Mouse (Mus musculus): ENCODE measurements at regions not wholly inside any gene's neighbourhood (a gene's known extent, or its start where the extent isn't known, plus 50 kb on each side); places are given as distances from the start of the nearest gene placed in this dataset.

DNA sequence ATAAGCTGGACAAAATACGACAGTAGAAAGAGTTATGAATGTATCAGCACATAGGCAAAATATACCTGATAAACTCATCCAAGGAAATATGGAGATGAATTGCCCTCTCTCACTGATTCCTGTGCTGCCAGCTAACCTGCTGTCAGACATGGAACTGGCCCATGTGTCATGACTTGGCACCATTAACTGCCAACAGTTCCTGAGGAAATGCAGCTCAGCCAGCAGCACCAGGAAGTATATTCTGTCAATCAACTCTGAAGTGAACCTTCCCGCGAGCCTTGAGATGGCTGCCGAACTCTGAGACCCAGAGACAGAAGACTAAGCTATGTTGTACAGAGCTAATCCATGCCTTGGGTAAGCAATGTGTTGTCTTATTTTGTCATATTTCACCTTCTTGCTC, 292.4 kb downstream of the Klf6 start:
- WGBS = 95% methylated on average over 4 of the region's 4 CpGs

DNA sequence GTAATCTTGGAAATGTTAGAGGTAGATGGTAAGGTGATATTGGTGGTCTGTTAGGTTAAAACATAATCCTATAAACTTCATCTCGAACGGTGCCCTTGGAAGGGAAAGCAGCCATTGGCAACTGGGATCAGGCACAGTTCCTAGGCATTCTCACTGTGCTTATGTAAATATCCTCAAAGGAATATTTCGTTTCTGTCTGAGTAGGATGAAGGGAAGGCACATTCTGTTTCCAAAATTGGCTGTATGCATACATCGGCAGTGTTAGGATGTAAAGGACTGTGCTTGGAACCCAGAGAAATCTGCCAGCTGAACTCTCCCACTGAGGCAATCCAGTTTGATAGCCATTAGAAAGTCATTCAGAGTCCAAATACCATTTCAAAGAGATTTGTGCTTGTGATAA, 294.9 kb downstream of the Klf6 start:
- H3K4me1 ChIP-seq (ENCODE audit: control insufficient read depth, insufficient read depth, low read length) = no peaks in the 10 kb centered on the region
- H3K4me3 ChIP-seq (ENCODE audit: insufficient read depth, low read depth, low read length) = no peak overlapping the region
- H3K27ac ChIP-seq (ENCODE audit: insufficient read depth, low read depth, low read length) = no peak overlapping the region
- no peak for TF ChIP-seq CTCF (IDR thresholded peaks at IDR 0.05; ENCODE audit: insufficient read depth, low read depth, low read length)
- TF ChIP-seq POLR2A (IDR thresholded peaks at IDR 0.05; ENCODE audit: insufficient read depth, low read depth, low read length) = no peak
- 79% methylated on average over 4 of the region's 4 CpGs for WGBS

More for the DNA sequence above, 292.4 kb downstream of the Klf6 start:
- Histone ChIP-seq H3K4me3 (ENCODE audit: insufficient read depth, low read depth, low read length) (no peak overlapping the region), H3K4me1 (ENCODE audit: control insufficient read depth, insufficient read depth, low read length) (no peaks in the 10 kb centered on the region), H3K27ac (ENCODE audit: insufficient read depth, low read depth, low read length) (no peak overlapping the region)
- TF ChIP-seq CTCF (IDR thresholded peaks at IDR 0.05; ENCODE audit: insufficient read depth, low read depth, low read length) (no peak), POLR2A (IDR thresholded peaks at IDR 0.05; ENCODE audit: insufficient read depth, low read depth, low read length) (no peak)

DNA sequence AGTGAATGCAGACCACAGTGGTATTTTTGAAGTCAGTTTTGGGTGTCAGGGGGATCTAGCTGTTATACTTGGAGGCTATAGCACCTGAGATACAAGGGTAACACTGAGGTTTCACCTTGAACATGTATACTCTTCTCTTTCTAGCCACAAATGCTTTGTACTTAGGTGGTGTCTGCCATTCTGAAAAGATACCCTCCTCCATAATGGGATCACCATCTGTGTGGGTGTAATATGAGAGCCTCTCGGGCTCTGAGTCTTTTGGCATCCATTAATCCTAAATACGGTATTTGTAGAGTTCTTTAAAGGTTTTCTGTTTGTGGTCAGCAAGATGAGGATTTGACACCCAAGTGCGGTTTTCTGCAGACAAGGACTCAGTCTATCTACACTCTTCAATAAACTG, 295.7 kb downstream of the Klf6 start:
- H3K27ac ChIP-seq (ENCODE audit: insufficient read depth, low read depth, low read length) = no peak overlapping the region
- TF ChIP-seq CTCF (IDR thresholded peaks at IDR 0.05; ENCODE audit: insufficient read depth, low read depth, low read length) = no peak
- no peak for TF ChIP-seq POLR2A (IDR thresholded peaks at IDR 0.05; ENCODE audit: insufficient read depth, low read depth, low read length)
- H3K4me1 ChIP-seq (ENCODE audit: control insufficient read depth, insufficient read depth, low read length) = no peaks in the 10 kb centered on the region
- H3K4me3 ChIP-seq (ENCODE audit: insufficient read depth, low read depth, low read length) = no peak overlapping the region
- WGBS = 76% methylated on average over 3 of the region's 3 CpGs

DNA sequence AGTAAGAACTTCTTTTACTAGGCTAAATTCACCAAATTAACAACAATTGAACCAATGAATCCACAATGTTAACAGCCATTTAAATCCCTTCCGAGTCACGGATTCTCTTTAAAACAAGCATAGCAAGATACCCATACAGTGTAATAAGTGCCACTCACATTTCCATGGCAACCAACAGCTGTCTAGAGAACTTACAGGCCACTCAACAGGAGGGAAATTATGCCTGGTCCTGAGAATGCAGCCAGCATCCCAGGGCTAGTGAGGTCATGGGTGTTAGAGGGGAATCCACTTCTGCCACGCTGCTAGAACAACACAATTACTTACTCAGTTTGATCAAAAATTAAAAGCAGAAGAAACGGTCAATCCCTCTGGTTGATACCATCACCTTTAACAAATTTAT, 296.7 kb downstream of the Klf6 start:
- no peaks in the 10 kb centered on the region for H3K4me1 ChIP-seq (ENCODE audit: control insufficient read depth, insufficient read depth, low read length)
- H3K4me3 ChIP-seq (ENCODE audit: insufficient read depth, low read depth, low read length) = no peak overlapping the region
- no peak overlapping the region for H3K27ac ChIP-seq (ENCODE audit: insufficient read depth, low read depth, low read length)
- TF ChIP-seq POLR2A (IDR thresholded peaks at IDR 0.05; ENCODE audit: insufficient read depth, low read depth, low read length) (no peak), CTCF (IDR thresholded peaks at IDR 0.05; ENCODE audit: insufficient read depth, low read depth, low read length) (no peak)
- WGBS = 67% methylated on average over 4 of the region's 4 CpGs

DNA sequence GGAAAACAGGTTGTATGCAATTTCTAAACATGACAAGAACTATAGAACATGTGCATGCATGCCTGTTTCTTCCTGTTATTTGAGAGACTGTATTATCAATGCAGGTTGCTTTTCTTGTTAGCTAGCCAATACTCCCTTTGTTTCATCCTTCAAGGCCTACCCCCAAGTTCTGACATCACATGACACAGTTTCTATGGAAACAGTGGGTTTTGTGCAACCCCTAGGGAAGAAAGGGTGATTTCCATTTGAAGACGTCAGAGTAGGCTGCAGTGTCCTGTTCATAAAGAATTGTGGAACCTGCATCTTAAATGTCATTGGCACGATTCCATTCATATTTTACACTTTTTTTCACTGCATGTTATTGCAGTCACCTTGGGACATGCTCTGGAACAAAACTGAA, 298.1 kb downstream of the Klf6 start:
- Histone ChIP-seq H3K27ac (ENCODE audit: insufficient read depth, low read depth, low read length) (no peak overlapping the region), H3K4me3 (ENCODE audit: insufficient read depth, low read depth, low read length) (no peak overlapping the region), H3K4me1 (ENCODE audit: control insufficient read depth, insufficient read depth, low read length) (no peaks in the 10 kb centered on the region)
- no peak for TF ChIP-seq CTCF (IDR thresholded peaks at IDR 0.05; ENCODE audit: insufficient read depth, low read depth, low read length)
- TF ChIP-seq POLR2A (IDR thresholded peaks at IDR 0.05; ENCODE audit: insufficient read depth, low read depth, low read length) = no peak
- 53% methylated on average over 2 of the region's 2 CpGs for WGBS

DNA sequence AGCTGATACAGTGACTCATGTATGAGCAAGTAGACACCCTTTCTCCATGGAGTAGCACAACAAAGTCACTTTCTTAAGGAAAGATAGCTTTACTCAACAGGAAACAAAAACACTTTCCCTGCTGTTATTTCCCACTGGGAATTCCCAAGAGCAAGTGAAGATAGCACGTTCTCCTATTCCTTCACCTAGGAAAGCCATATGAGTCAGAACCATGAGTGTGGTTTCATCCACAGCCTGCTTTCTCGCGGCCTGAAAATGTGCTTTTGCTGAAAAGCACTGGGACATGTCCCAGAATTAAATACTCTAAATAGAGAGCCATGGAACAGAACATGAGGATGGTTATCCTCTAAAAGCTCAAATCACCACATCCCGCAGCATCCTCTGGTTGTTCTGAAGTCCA, 304.6 kb downstream of the Klf6 start:
- H3K4me1 ChIP-seq (ENCODE audit: control insufficient read depth, insufficient read depth, low read length) = no peaks in the 10 kb centered on the region
- TF ChIP-seq CTCF (IDR thresholded peaks at IDR 0.05; ENCODE audit: insufficient read depth, low read depth, low read length) (no peak), POLR2A (IDR thresholded peaks at IDR 0.05; ENCODE audit: insufficient read depth, low read depth, low read length) (no peak)
- 83% methylated on average over 4 of the region's 4 CpGs for WGBS
- H3K27ac ChIP-seq (ENCODE audit: insufficient read depth, low read depth, low read length) = no peak overlapping the region
- H3K4me3 ChIP-seq (ENCODE audit: insufficient read depth, low read depth, low read length) = no peak overlapping the region

DNA sequence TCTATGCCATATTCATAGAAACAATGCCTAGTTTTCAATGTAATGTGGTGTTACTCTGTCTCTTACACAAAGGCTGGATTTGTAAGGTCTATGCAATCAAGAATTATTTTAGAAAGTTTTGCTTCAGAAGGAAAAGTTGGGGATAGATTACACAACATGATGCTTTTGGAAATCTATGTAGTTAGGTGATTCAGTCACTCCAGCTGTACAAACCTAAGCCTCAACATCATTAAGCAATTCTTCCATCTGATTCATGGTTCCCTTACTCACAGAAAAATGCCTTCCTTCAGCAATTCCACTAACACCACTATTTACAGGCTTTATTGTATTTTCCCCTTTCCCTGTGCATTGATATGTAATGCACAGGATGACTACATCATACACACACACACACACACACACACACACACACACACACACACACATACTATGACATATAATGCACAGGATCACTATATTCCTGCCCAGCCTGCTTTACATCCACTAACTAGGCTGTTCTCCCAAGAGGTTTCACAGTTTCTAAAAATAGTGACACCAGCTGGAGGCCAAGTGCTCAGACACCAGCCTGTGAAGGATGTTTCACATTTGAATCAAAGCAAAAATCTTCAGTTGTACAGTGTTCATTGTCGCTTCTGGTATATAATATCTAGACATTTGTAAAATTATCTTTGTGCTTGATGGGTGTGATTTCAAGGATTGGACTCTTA, 305.9 kb downstream of the Klf6 start:
- no peak overlapping the region for H3K27ac ChIP-seq (ENCODE audit: insufficient read depth, low read depth, low read length)
- WGBS = 75% methylated on average over 1 of the region's 1 CpGs
- H3K4me3 ChIP-seq (ENCODE audit: insufficient read depth, low read depth, low read length) = no peak overlapping the region
- H3K4me1 ChIP-seq (ENCODE audit: control insufficient read depth, insufficient read depth, low read length) = no peaks in the 10 kb centered on the region
- TF ChIP-seq POLR2A (IDR thresholded peaks at IDR 0.05; ENCODE audit: insufficient read depth, low read depth, low read length) (no peak), CTCF (IDR thresholded peaks at IDR 0.05; ENCODE audit: insufficient read depth, low read depth, low read length) (no peak)

DNA sequence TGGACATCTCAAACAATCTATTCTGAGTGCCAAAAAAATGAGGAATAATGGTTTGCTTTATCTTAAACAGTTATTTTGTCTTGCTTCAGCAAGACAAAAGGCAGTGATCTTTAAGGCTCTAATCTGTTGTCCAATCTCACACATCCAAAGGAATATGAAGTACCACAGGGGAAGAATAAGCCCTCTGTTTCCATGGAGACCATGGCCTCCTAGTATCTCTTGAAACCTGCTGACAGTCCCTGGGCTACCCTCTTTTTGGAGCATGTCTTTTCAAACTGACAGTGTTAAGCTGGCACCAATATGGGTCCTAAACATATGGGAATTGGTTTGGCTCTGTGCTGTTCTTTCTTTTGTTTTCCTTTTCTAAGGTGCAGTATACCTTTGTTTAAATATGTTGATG, 311.8 kb downstream of the Klf6 start:
- Histone ChIP-seq H3K4me3 (ENCODE audit: insufficient read depth, low read depth, low read length) (no peak overlapping the region), H3K27ac (ENCODE audit: insufficient read depth, low read depth, low read length) (no peak overlapping the region), H3K4me1 (ENCODE audit: control insufficient read depth, insufficient read depth, low read length) (no peaks in the 10 kb centered on the region)
- no peak for TF ChIP-seq POLR2A (IDR thresholded peaks at IDR 0.05; ENCODE audit: insufficient read depth, low read depth, low read length)
- TF ChIP-seq CTCF (IDR thresholded peaks at IDR 0.05; ENCODE audit: insufficient read depth, low read depth, low read length) = no peak

DNA sequence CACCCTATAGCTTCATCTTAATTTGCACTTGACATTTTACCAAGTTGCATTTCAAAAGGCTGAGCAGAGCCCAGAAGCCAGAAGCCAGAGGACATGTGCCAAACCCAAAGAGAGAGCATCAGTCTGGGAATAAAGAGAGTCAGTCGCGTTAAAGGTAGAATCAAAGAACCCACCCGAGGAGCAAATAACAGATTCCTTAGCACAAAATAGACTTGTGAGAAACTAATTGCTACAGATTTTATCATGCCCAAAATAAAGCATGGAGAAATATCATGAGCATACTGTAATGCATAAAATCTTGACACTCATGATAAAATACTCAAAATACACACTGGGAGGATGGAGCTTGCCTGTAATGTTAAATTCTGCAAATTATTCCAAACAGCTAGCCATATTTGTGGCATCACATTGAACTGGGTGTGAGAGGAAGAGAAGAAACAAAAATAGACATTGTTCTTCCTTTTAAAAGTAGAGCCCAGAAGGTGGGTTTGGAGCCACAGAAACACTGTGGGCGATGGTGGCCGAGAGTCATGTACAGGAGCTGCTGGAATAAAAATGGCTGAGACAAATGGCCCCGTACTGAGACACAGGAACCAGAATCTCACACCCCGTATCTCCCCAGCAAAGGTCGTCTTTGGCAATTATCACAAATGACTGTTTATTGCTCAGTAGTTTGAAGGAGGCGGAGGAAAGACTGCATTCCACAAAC, 317.2 kb downstream of the Klf6 start:
- no peak overlapping the region for H3K4me3 ChIP-seq (ENCODE audit: insufficient read depth, low read depth, low read length)
- no peak overlapping the region for H3K27ac ChIP-seq (ENCODE audit: insufficient read depth, low read depth, low read length)
- WGBS = 37% methylated on average over 9 of the region's 9 CpGs
- H3K4me1 ChIP-seq (ENCODE audit: control insufficient read depth, insufficient read depth, low read length) = 0 out of 2 replicates have a peak, but pooled peaks cover 4% of the 10 kb centered on the region
- no peak for TF ChIP-seq CTCF (IDR thresholded peaks at IDR 0.05; ENCODE audit: insufficient read depth, low read depth, low read length)
